Mouse (Mus musculus): ENCODE measurements around the gene Gm3250. TPM values are rescaled to one million over a fixed set of nuclear protein-coding genes. Genes with fewer than 3 reads are reported as not detected.
A peak's percentile ranks its signal among the peaks of the same experiment; 100 is the strongest.
"Not testable (repeated sequence)": the region's sequence is repeated elsewhere in the genome, so short reads cannot be mapped to it uniquely, and the experiment has no call there.

Gm3250 gene
- total RNA-seq (2021), result not detected in 2 replicates
- long read RNA-seq, experiment 1, result 0 reads
- long read RNA-seq, experiment 2, result 0 reads

GRCm38 (mm10) chr10:77782442-77782841 is at the start of gene Gm3250:
Gene Gm3250 (minus strand): TSS chr10:77782542.
- DNase-seq, result not testable (repeated sequence)

GRCm38 (mm10) chr10:77826951-77827350 is 44.6 kb upstream of the Gm3250 start, which contains the start of gene Krtap10-4:
Gene Krtap10-4 (minus strand): TSS chr10:77827095.
- DNase-seq, result no peak

GRCm38 (mm10) chr10:77819203-77819602 is 36.9 kb upstream of the Gm3250 start:
- no peak for DNase-seq

- no peak for DNase-seq
Observed at GRCm38 (mm10) chr10:77818523-77818922, 36.2 kb upstream of the Gm3250 start.

GRCm38 (mm10) chr10:77815514-77815913 is 33.2 kb upstream of the Gm3250 start:
- peak; percentile 53 for DNase-seq

- no peak for DNase-seq
Observed at GRCm38 (mm10) chr10:77814382-77814781, 32.0 kb upstream of the Gm3250 start, which contains the start of gene Gm2696. Gene Gm2696 (plus strand): TSS chr10:77814682.

- no peak for DNase-seq
Observed at GRCm38 (mm10) chr10:77811743-77812142, 29.4 kb upstream of the Gm3250 start, which contains the start of gene Gm9507. Gene Gm9507 (minus strand): TSS chr10:77811843.

- no peak for DNase-seq
Observed at GRCm38 (mm10) chr10:77804095-77804494, 21.8 kb upstream of the Gm3250 start.

GRCm38 (mm10) chr10:77798921-77799508 is 16.7 kb upstream of the Gm3250 start, which contains the start of gene Gm19668:
Gene Gm19668 (minus strand): TSS chr10:77799133.
- no peak for DNase-seq

GRCm38 (mm10) chr10:77798164-77798920 is 16.0 kb upstream of the Gm3250 start:
- not testable (repeated sequence) for DNase-seq

- no peak for DNase-seq
Observed at GRCm38 (mm10) chr10:77797677-77798076, 15.3 kb upstream of the Gm3250 start.

- no peak for DNase-seq
Observed at GRCm38 (mm10) chr10:77794976-77795375, 12.6 kb upstream of the Gm3250 start, which contains the start of gene Gm9639. Gene Gm9639 (minus strand): TSS chr10:77795076.

- DNase-seq, result no peak
Observed at GRCm38 (mm10) chr10:77788621-77789020, 6.3 kb upstream of the Gm3250 start.

GRCm38 (mm10) chr10:77787876-77788275 is 5.5 kb upstream of the Gm3250 start, which contains the start of gene Gm7137:
Gene Gm7137 (minus strand): TSS chr10:77788200.
- DNase-seq, result peak; percentile 16

GRCm38 (mm10) chr10:77783396-77783795 is 1.1 kb upstream of the Gm3250 start:
- not testable (repeated sequence) for DNase-seq

GRCm38 (mm10) chr10:77776844-77777243 is 5.5 kb downstream of the Gm3250 start, which contains the start of gene Gm7138:
Gene Gm7138 (minus strand): TSS chr10:77776944.
- not testable (repeated sequence) for DNase-seq

- DNase-seq, result not testable (repeated sequence)
Observed at GRCm38 (mm10) chr10:77772142-77772541, 10.2 kb downstream of the Gm3250 start.

GRCm38 (mm10) chr10:77771225-77771624 is 11.1 kb downstream of the Gm3250 start, which contains the start of gene Gm3238:
Gene Gm3238 (minus strand): TSS chr10:77771325.
- DNase-seq, result not testable (repeated sequence)

GRCm38 (mm10) chr10:77769727-77770126 is 12.6 kb downstream of the Gm3250 start:
- DNase-seq, result no peak

- DNase-seq, result not testable (repeated sequence)
Observed at GRCm38 (mm10) chr10:77759582-77759981, 22.8 kb downstream of the Gm3250 start, which contains the start of gene Gm3233. Gene Gm3233 (minus strand): TSS chr10:77759682.

- DNase-seq, result no peak
Observed at GRCm38 (mm10) chr10:77753448-77753847, 28.9 kb downstream of the Gm3250 start.

- not testable (repeated sequence) for DNase-seq
Observed at GRCm38 (mm10) chr10:77752312-77752711, 30.0 kb downstream of the Gm3250 start.

GRCm38 (mm10) chr10:77751254-77751653 is 31.1 kb downstream of the Gm3250 start, which contains the start of gene Gm9736:
Gene Gm9736 (minus strand): TSS chr10:77751354.
- DNase-seq, result not testable (repeated sequence)

Measured in adrenal gland, postnatal 14 days (tissue).